Mouse (Mus musculus) myocyte (in vitro differentiated cells): ENCODE results near the gene Ifit3. TPM values are rescaled to one million over a fixed set of nuclear protein-coding genes. Genes with fewer than 3 reads are reported as not detected.
"Not testable (repeated sequence)": the region's sequence is repeated elsewhere in the genome, so short reads cannot be mapped to it uniquely, and the experiment has no call there.

Experiments used
- H3K27me3 ChIP-seq: one replicate; pipeline ENCODE4 v1.6.1; 2011; ENCODE audit not compliant: control insufficient read depth, insufficient read depth, insufficient read length
- H3K36me3 ChIP-seq: one replicate; pipeline ENCODE4 v1.6.1; 2011; ENCODE audit not compliant: control insufficient read depth, insufficient read depth
- H3K4me2 ChIP-seq: one replicate; pipeline ENCODE4 v1.6.1; 2011; ENCODE audit warnings: low read depth, control low read depth
- H3K4me3 ChIP-seq: one replicate; pipeline ENCODE4 v1.5.1; 2011; ENCODE audit warnings: mild to moderate bottlenecking, control low read depth, moderate library complexity
- H3K79me2 ChIP-seq: one replicate; pipeline ENCODE4 v1.6.1; 2011; ENCODE audit not compliant: control insufficient read depth, insufficient read depth
- H3ac ChIP-seq: one replicate; pipeline ENCODE4 v1.6.1; 2011; ENCODE audit not compliant: control insufficient read depth, insufficient read length
- CEBPB ChIP-seq: IDR thresholded peaks from 2 replicates; pipeline ENCODE4 v1.6.1; 2011; ENCODE audit warnings: mild to moderate bottlenecking, moderate library complexity; ENCODE audit not compliant: poor library complexity, insufficient read depth, severe bottlenecking
- E2F4 ChIP-seq: IDR thresholded peaks from one replicate; pipeline ENCODE4 v1.6.1; 2011; ENCODE audit warnings: mild to moderate bottlenecking, control low read depth, moderate library complexity; ENCODE audit not compliant: insufficient read depth
- MAX ChIP-seq: IDR thresholded peaks from one replicate; pipeline ENCODE4 v1.6.1; 2011; ENCODE audit warnings: low read depth, mild to moderate bottlenecking, control low read depth
- MYOD1 ChIP-seq, 3 experiments: IDR thresholded peaks; one replicate each; pipeline ENCODE4 v1.6.1; 2011; ENCODE audit warnings: control low read depth in 2 of 3, low read depth in 2 of 3, mild to moderate bottlenecking in 2 of 3, moderate library complexity in 1 of 3; ENCODE audit not compliant: insufficient read length in 2 of 3, control insufficient read depth in 1 of 3
- MYOG ChIP-seq, 3 experiments: IDR thresholded peaks; one replicate each; pipeline ENCODE4 v1.6.1; 2011; ENCODE audit warnings: control low read depth in 2 of 3, low read depth in 2 of 3, mild to moderate bottlenecking in 2 of 3; ENCODE audit not compliant: insufficient read length in 2 of 3, control insufficient read depth in 1 of 3, insufficient read depth in 1 of 3
- POLR2A ChIP-seq: IDR thresholded peaks from one replicate; pipeline ENCODE4 v1.6.1; 2011; ENCODE audit warnings: low read depth, mild to moderate bottlenecking, control low read depth, moderate library complexity; ENCODE audit not compliant: insufficient read length
- POLR2AphosphoS2 ChIP-seq: IDR thresholded peaks from one replicate; pipeline ENCODE4 v1.6.1; 2011; ENCODE audit warnings: low read depth, control low read depth; ENCODE audit not compliant: insufficient read length
- REST ChIP-seq: IDR thresholded peaks from one replicate; pipeline ENCODE4 v1.6.1; 2011; ENCODE audit warnings: mild to moderate bottlenecking, control low read depth, moderate library complexity; ENCODE audit not compliant: insufficient read depth, insufficient read length
- SRF ChIP-seq: IDR thresholded peaks from one replicate; pipeline ENCODE4 v1.6.1; 2011; ENCODE audit warnings: low read depth; ENCODE audit not compliant: control insufficient read depth, insufficient read length
- TCF12 ChIP-seq: IDR thresholded peaks from one replicate; pipeline ENCODE4 v1.6.1; 2011; ENCODE audit warnings: mild to moderate bottlenecking, control low read depth; ENCODE audit not compliant: poor library complexity, insufficient read depth, severe bottlenecking
- TCF3 ChIP-seq: IDR thresholded peaks from one replicate; pipeline ENCODE4 v1.6.1; 2011; ENCODE audit warnings: low read depth, control low read depth; ENCODE audit not compliant: insufficient read length
- USF1 ChIP-seq: IDR thresholded peaks from one replicate; pipeline ENCODE4 v1.6.1; 2011; ENCODE audit warnings: low read depth, mild to moderate bottlenecking, control low read depth, moderate library complexity
- polyA plus RNA-seq: library from polyadenylated mRNA; unstranded; fragments of >200 nt; fragmentation: generic; extraction: Trizol; gene quantifications from one replicate; pipeline ENCODE4 v1.2.1, GENCODE M21; 2012; ENCODE audit warnings: missing spikeins

Ifit3 gene
- 0.23 TPM for polyA plus RNA-seq

DNA sequence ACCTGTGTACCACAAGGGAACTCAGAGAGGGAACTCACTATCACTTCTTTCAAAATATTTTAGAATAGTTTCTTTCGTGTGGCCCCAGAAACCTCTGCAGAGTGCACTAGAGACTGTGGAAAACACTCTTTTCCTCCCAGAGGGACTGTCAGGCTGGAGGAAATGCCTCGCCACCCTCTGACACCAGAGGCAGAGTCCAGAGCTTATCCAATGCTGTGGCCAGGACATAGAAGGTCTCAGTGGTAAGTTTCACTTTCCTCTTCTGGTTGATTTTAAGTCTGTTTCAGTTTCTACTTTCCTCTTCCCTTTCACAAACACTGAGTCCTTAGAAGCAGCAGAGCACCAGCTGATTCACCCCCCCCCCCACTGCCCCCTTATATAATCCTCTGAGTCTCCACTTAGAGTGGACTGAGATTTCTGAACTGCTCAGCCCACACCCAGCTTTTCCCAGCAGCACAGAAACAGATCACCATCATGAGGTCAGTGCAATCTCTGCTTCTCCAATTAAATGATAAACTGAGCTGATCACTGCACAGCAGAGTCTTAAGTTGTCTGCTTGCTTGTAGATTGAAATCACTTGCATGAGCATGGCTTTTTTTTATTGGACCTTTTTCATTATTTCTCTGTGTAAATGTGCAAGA lies at the start of gene Ifit3:
Gene Ifit3 (plus strand): TSS at position 406 of the 641 bp plus-strand sequence.
- not testable (repeated sequence) for H3K4me3 ChIP-seq, H3ac ChIP-seq, H3K36me3 ChIP-seq, H3K27me3 ChIP-seq, H3K79me2 ChIP-seq
- H3K4me2 ChIP-seq, result peak within 1 kb of the TSS; percentile 30

DNA sequence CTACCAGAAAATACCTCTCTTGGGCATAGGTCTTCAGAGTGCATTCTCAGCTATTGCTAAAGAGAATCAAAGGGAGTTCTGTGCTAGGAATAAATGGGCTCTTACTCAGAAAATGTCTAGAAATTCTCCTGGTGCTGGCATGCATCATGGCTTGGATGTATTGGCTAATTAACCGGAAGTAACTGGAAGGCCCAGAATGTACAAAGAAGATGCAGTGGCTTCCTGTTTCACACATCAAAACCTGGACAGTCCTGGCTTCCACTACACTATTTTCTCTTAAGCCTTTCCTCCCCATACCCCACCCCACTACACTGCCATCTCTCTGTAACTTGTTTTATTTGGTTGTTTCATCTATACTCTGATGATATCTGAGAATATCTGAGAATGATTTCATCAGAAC lies 43.9 kb upstream of the Ifit3 start:
- Histone ChIP-seq H3K4me2 (no peak overlapping the region), H3K4me3 (no peak overlapping the region), H3K36me3 (no peaks in the 10 kb centered on the region), H3K79me2 (no peaks in the 10 kb centered on the region), H3ac (no peak overlapping the region), H3K27me3 (no peaks in the 10 kb centered on the region)
- TF ChIP-seq MAX (no peak), POLR2AphosphoS2 (no peak), SRF (no peak), REST (no peak), TCF3 (no peak), POLR2A (no peak), CEBPB (no peak), E2F4 (no peak), USF1 (no peak), MYOG (IDR thresholded peaks at IDR 0.05; ENCODE audit: control insufficient read depth in 1 of 3, insufficient read depth in 1 of 3, insufficient read length in 2 of 3, low read depth in 2 of 3) (no peak), MYOD1 (IDR thresholded peaks at IDR 0.05; ENCODE audit: control insufficient read depth in 1 of 3, insufficient read length in 2 of 3, low read depth in 2 of 3) (no peak), TCF12 (no peak)

DNA sequence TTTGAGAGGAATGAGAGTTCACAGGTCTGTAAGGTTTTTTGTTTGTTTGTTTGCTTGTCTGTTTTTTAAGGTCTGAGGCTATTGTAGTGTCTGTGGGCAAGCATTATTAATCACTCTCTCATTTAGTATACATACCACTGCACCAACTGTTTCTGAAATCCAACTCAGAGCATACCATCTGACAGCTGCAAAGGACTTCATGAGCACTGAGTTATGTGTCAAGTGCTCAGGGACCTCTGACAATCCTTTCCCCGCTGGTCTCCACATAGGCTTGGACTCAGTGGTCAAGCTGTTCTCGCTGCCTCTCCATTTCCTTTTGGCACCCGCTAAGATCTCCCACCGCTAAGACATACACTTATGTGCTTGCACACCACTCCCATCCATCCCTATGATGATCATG lies 37.1 kb upstream of the Ifit3 start:
- TF ChIP-seq MYOG (IDR thresholded peaks at IDR 0.05; ENCODE audit: control insufficient read depth in 1 of 3, insufficient read depth in 1 of 3, insufficient read length in 2 of 3, low read depth in 2 of 3), result peak in 2 of 3 experiments; percentile 19 to 56
- TF ChIP-seq MYOD1 (IDR thresholded peaks at IDR 0.05; ENCODE audit: control insufficient read depth in 1 of 3, insufficient read length in 2 of 3, low read depth in 2 of 3), result peak in 2 of 3 experiments; percentile 39 to 56
- no peak for TF ChIP-seq TCF12
- Histone ChIP-seq H3ac (no peak overlapping the region), H3K4me2 (no peak overlapping the region), H3K27me3 (no peaks in the 10 kb centered on the region), H3K79me2 (no peaks in the 10 kb centered on the region), H3K36me3 (no peaks in the 10 kb centered on the region), H3K4me3 (no peak overlapping the region)

DNA sequence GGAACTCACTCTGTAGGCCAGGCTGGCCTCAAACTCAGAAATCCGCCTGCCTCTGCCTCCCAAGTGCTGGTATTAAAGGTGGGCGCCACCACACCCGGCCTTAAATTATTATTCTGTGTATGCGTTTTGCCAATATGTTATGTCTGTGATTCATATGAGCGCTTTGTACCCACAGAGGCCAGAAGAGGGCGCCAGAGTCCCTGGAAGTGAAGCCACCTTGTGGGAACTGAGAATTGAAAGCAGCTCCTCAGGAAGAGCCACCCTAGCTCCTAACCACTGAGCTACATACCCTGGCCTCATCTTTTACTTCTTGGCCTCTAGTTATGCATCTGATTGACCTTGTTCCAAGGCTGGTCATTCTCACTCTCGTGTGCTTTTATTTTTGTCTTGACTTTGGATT lies 35.4 kb upstream of the Ifit3 start:
- H3ac ChIP-seq, result no peak overlapping the region
- TF ChIP-seq CEBPB (no peak), SRF (no peak), POLR2A (no peak), USF1 (no peak), TCF3 (no peak), TCF12 (no peak), MAX (no peak), REST (no peak), MYOG (IDR thresholded peaks at IDR 0.05; ENCODE audit: control insufficient read depth in 1 of 3, insufficient read depth in 1 of 3, insufficient read length in 2 of 3, low read depth in 2 of 3) (no peak), E2F4 (no peak), MYOD1 (IDR thresholded peaks at IDR 0.05; ENCODE audit: control insufficient read depth in 1 of 3, insufficient read length in 2 of 3, low read depth in 2 of 3) (no peak), POLR2AphosphoS2 (no peak)
- no peaks in the 10 kb centered on the region for H3K36me3 ChIP-seq
- H3K27me3 ChIP-seq, result no peaks in the 10 kb centered on the region
- H3K79me2 ChIP-seq, result no peaks in the 10 kb centered on the region
- H3K4me2 ChIP-seq, result no peak overlapping the region
- H3K4me3 ChIP-seq, result no peak overlapping the region

DNA sequence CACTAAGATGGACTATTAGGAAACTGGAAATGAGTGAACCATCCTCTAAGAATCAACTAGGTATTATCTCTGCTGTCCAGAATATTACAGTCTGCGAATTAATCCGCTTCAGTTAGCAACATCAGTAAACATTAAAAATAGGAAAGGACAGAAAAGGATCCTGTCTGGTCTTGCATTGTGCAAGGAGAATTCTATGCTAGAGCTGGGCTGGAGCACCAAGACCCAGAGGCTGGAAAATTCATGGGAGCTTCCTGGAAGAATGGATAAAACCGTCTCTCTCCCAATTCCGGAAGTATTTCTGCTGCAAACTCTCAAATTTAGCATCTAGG lies 33.2 kb upstream of the Ifit3 start:
- H3K79me2 ChIP-seq, result no peaks in the 10 kb centered on the region
- H3K36me3 ChIP-seq, result no peaks in the 10 kb centered on the region
- H3K27me3 ChIP-seq, result no peaks in the 10 kb centered on the region
- H3K4me2 ChIP-seq, result peak overlapping the region; percentile 69
- peak overlapping the region; percentile 33 for H3K4me3 ChIP-seq
- TF ChIP-seq TCF12 (no peak), USF1 (no peak), E2F4 (no peak), REST (no peak), MAX (no peak), MYOD1 (IDR thresholded peaks at IDR 0.05; ENCODE audit: control insufficient read depth in 1 of 3, insufficient read length in 2 of 3, low read depth in 2 of 3) (no peak), TCF3 (no peak), MYOG (IDR thresholded peaks at IDR 0.05; ENCODE audit: control insufficient read depth in 1 of 3, insufficient read depth in 1 of 3, insufficient read length in 2 of 3, low read depth in 2 of 3) (no peak), POLR2AphosphoS2 (no peak), SRF (no peak), POLR2A (no peak), CEBPB (no peak)
- H3ac ChIP-seq, result no peak overlapping the region
